Mouse (Mus musculus) frontal cortex, postnatal 14 days (tissue): ENCODE measurements around the gene Lonrf2.

Source experiments
- DNase-seq, 2 experiments: peaks; one replicate each; pipeline ENCODE4 v3.0.0; 2022; ENCODE audit warnings: low spot score in 2 of 2

Gene Lonrf2

GRCm38 (mm10) chr1:38836477-38836872 lies at the start of gene Lonrf2:
Gene Lonrf2, minus strand, starts transcription at chr1:38836711.
- DNase-seq, result peak; percentile 76 to 77

- no peak for DNase-seq
These were observed 49.4 kb upstream of the Lonrf2 start for GRCm38 (mm10) chr1:38885956-38886355.

- DNase-seq, result no peak
These were observed 47.3 kb upstream of the Lonrf2 start for GRCm38 (mm10) chr1:38883766-38884165.

- DNase-seq, result no peak
These were observed 46.2 kb upstream of the Lonrf2 start for GRCm38 (mm10) chr1:38882746-38883145.

- no peak for DNase-seq
These were observed 44.9 kb upstream of the Lonrf2 start for GRCm38 (mm10) chr1:38881366-38881765.

- no peak for DNase-seq
These were observed 40.3 kb upstream of the Lonrf2 start for GRCm38 (mm10) chr1:38876671-38877382.

- no peak for DNase-seq
These were observed 37.4 kb upstream of the Lonrf2 start for GRCm38 (mm10) chr1:38873911-38874310.

GRCm38 (mm10) chr1:38871834-38872233 lies 35.3 kb upstream of the Lonrf2 start:
- no peak for DNase-seq

GRCm38 (mm10) chr1:38869398-38870195 lies 33.1 kb upstream of the Lonrf2 start:
- no peak for DNase-seq

- DNase-seq, result no peak
These were observed 29.7 kb upstream of the Lonrf2 start for GRCm38 (mm10) chr1:38866242-38866641.

GRCm38 (mm10) chr1:38864341-38864740 lies 27.8 kb upstream of the Lonrf2 start:
- DNase-seq, result no peak

- DNase-seq, result peak in 1 of 2 experiments; percentile 37
These were observed 25.7 kb upstream of the Lonrf2 start for GRCm38 (mm10) chr1:38862213-38862612.

- no peak for DNase-seq
These were observed 24.5 kb upstream of the Lonrf2 start for GRCm38 (mm10) chr1:38860867-38861524.

- DNase-seq, result no peak
These were observed 23.7 kb upstream of the Lonrf2 start for GRCm38 (mm10) chr1:38860207-38860606.

GRCm38 (mm10) chr1:38856196-38856595 lies 19.7 kb upstream of the Lonrf2 start:
- DNase-seq, result peak in 1 of 2 experiments; percentile 55

GRCm38 (mm10) chr1:38852250-38852649 lies 15.7 kb upstream of the Lonrf2 start:
- DNase-seq, result no peak

- DNase-seq, result no peak
These were observed 14.1 kb upstream of the Lonrf2 start for GRCm38 (mm10) chr1:38850650-38851049.

GRCm38 (mm10) chr1:38848451-38849289 lies 12.2 kb upstream of the Lonrf2 start:
- no peak for DNase-seq

- peak; percentile 36 to 44 for DNase-seq
These were observed 11.5 kb upstream of the Lonrf2 start for GRCm38 (mm10) chr1:38847975-38848374.

- no peak for DNase-seq
These were observed 6.8 kb upstream of the Lonrf2 start for GRCm38 (mm10) chr1:38843275-38843674.

GRCm38 (mm10) chr1:38842861-38843260 lies 6.3 kb upstream of the Lonrf2 start:
- no peak for DNase-seq

- DNase-seq, result no peak
These were observed 3.4 kb upstream of the Lonrf2 start for GRCm38 (mm10) chr1:38839944-38840343.
